ENCODE assay signal across 8 mouse cellular contexts in the genomic region with DNA sequence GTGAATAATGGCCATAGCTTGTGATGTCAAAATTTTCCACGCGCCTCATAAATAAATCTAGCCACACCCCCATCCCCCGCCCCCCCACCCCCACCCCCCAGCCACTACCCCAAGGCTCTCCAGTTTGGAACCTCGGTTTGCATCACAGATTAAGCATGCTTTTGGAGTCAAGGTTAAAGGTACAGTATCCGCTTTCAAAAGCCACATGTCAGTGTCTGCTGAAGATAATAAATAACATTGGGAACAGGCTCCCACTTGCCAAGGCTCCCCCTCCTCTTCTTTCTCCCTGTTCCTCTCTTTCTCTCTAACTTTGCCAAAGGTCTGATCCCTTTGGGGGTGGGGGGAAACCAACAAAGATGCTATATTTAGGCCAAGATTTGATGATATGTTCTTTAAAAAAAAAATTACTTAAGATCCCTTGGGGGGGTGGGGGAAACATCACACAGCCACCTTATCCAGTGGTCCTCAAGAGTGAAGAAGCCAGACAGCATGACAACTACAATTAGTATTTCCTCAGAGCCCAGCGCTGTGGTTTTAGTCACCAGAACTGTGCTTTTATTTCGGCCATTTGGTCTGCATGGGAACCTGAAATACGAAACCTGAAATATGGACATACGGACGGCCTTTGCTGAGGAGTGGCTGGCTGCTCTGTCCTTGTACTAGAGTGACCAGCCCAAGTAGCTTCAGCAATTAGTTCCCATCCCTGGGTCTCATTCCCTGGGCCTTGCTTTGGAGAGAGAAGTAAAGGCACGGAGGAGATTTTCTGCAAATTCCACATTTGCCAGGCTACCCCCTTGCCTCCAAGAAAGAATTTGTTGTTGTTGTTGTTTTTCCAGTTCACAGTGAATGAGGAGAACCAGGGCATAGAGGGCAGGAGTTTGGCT.
DNase-seq lines count a peak whose midpoint lies in the region; ATAC-seq and TF ChIP-seq lines count a peak whose summit lies in the region.
"Had no signal": no experiment of that assay in that cellular context is flagged by ENCODE, and none has a peak within 500 bp of the region (broad histone marks: within the 10 kb centered on the region; RNA-seq: fewer than 3 reads in every experiment).

No protein-coding gene starts in this region.

- no peak for TF ChIP-seq POLR2A in heart, adult 2 months (IDR thresholded peaks at IDR 0.05; ENCODE audit: insufficient read depth, low read depth, low read length)

- no peaks in the 10 kb centered on the region for H3K4me1 ChIP-seq in heart, postnatal 0 days (ENCODE audit: control insufficient read depth, insufficient read depth)
- no peaks in the 10 kb centered on the region for H3K4me1 ChIP-seq in heart, adult 2 months (ENCODE audit: control insufficient read depth, insufficient read depth, low read length)
- H3K4me1 ChIP-seq in embryonic facial prominence, embryonic 13.5 days: peaks cover 55% of the 10 kb centered on the region

- no peaks in the 10 kb centered on the region for H3K36me3 ChIP-seq in heart, postnatal 0 days (replicated peaks; ENCODE audit: control insufficient read depth, insufficient read depth, low read length)
- H3K36me3 ChIP-seq in heart, adult 2 months (ENCODE audit: control insufficient read depth, insufficient read depth, low read length): no peaks in the 10 kb centered on the region
- no peaks in the 10 kb centered on the region for H3K36me3 ChIP-seq in embryonic facial prominence, embryonic 13.5 days

- no peaks in the 10 kb centered on the region for H3K9me3 ChIP-seq in heart, postnatal 0 days (replicated peaks; ENCODE audit: control insufficient read depth, low read length)
- 0 out of 2 replicates have a peak, but pooled peaks cover 4% of the 10 kb centered on the region for H3K9me3 ChIP-seq in embryonic facial prominence, embryonic 13.5 days

- H3K27ac ChIP-seq in heart, postnatal 0 days (ENCODE audit: low read depth): no peak overlapping the region
- no peak overlapping the region for H3K27ac ChIP-seq in heart, adult 2 months
- H3K27ac ChIP-seq in embryonic facial prominence, embryonic 13.5 days: peak overlapping the region; percentile 86

- no peak overlapping the region for H3K9ac ChIP-seq in heart, postnatal 0 days (replicated peaks; ENCODE audit: low read depth, low read length)
- no peak overlapping the region for H3K9ac ChIP-seq in heart, adult 2 months (ENCODE audit: low read depth, low read length)
- H3K9ac ChIP-seq in embryonic facial prominence, embryonic 13.5 days: no peak overlapping the region

- H3K4me3 ChIP-seq in heart, postnatal 0 days (ENCODE audit: low read depth, low read length): no peak overlapping the region
- no peak overlapping the region for H3K4me3 ChIP-seq in heart, adult 2 months
- H3K4me3 ChIP-seq in embryonic facial prominence, embryonic 13.5 days: peak overlapping the region; percentile 27

- no peak for ATAC-seq in heart, postnatal 0 days (ENCODE audit: insufficient read depth, low read depth)
- ATAC-seq in embryonic facial prominence, embryonic 13.5 days (ENCODE audit: insufficient number of reproducible peaks, insufficient read depth, low FRiP score, low TSS enrichment, low read depth): no peak
- no peak for ATAC-seq in megakaryocyte, adult 5-6 weeks (ENCODE audit: poor library complexity, severe bottlenecking)

- no peak for TF ChIP-seq CTCF in heart, postnatal 0 days (IDR thresholded peaks at IDR 0.05; ENCODE audit: low read depth)
- TF ChIP-seq CTCF in heart, adult 2 months (IDR thresholded peaks at IDR 0.05): no peak

- no peaks in the 10 kb centered on the region for H3K27me3 ChIP-seq in heart, postnatal 0 days (ENCODE audit: control insufficient read depth, insufficient read depth, low read length)
- no peaks in the 10 kb centered on the region for H3K27me3 ChIP-seq in heart, adult 2 months (ENCODE audit: control insufficient read depth, insufficient read depth, low read length)
- 0 out of 2 replicates have a peak, but pooled peaks cover 3% of the 10 kb centered on the region for H3K27me3 ChIP-seq in embryonic facial prominence, embryonic 13.5 days

- TF ChIP-seq EP300 in heart, postnatal 0 days (IDR thresholded peaks at IDR 0.05; ENCODE audit: low read depth): no peak
- no peak for TF ChIP-seq EP300 in heart, adult 2 months (IDR thresholded peaks at IDR 0.05; ENCODE audit: insufficient read depth, low read depth, low read length)

- WGBS in heart, postnatal 0 days: 66% methylated on average over 11 of the region's 11 CpGs
- 64% methylated on average over 11 of the region's 11 CpGs for WGBS in heart, adult 2 months
- 16% methylated on average over 11 of the region's 11 CpGs for WGBS in embryonic facial prominence, embryonic 13.5 days

- no peak for DNase-seq in heart, postnatal 0 days (ENCODE audit: low spot score)
- DNase-seq in heart, adult 2 months: no peak
- DNase-seq in embryo, embryonic 10 days (ENCODE audit: low spot score): peak; percentile 64
- DNase-seq in mesoderm, embryonic 11.5 days (ENCODE audit: low read depth, low spot score): peak; percentile 77
- no peak for DNase-seq in left cerebral cortex, adult 9 months (ENCODE audit: low spot score in 2 of 2)
- DNase-seq: kidney, adult 8-10 months had no signal

- no peaks in the 10 kb centered on the region for H3K79me2 ChIP-seq in heart, adult 2 months (replicated peaks; ENCODE audit: control insufficient read depth, insufficient read depth, low read length)

- H3K4me2 ChIP-seq in heart, postnatal 0 days (ENCODE audit: low read depth, low read length): peak overlapping the region; percentile 27; the same call in 1 of the 2 replicates
- H3K4me2 ChIP-seq in embryonic facial prominence, embryonic 13.5 days: peak overlapping the region; percentile 57

- intact Hi-C loops in heart, adult 2 months (cut with DNase I): no loop called here

Comparison
In these comparisons a context has a peak if more than half of its experiments do, and no peak if none do; other contexts are left out.
1. DNase-seq: peak in embryo, embryonic 10 days (single experiment) and mesoderm, embryonic 11.5 days (single experiment); none in heart, postnatal 0 days (single experiment), heart, adult 2 months (0 of 2) and left cerebral cortex, adult 9 months (0 of 2).